Mouse (Mus musculus) gastrocnemius, postnatal 4 days (tissue): ENCODE results near the gene Apoo. TPM values are rescaled to one million over a fixed set of nuclear protein-coding genes. Genes with fewer than 3 reads are reported as not detected.

Source experiments
- microRNA-seq: library from miRNA; unstranded; fragments of <30 nt; microRNA quantifications from one replicate; pipeline ENCODE4 v1.2.0, GENCODE M21; 2021
- total RNA-seq, 2 experiments: library from RNA; stranded (reverse); gene quantifications; 2 replicates each; pipeline ENCODE4 v1.2.3; 2021

Gene Apoo
- total RNA-seq, 2 experiments from 2014 or later, result 62.6 to 118 TPM

Small RNAs within 50 kb of the gene (microRNA-seq; reads per million reads assigned to microRNA genes)
- gene Gm44477, result not detected

Other genes starting within 250 kb of the Apoo start
- 10 to 100 TPM; 32.2 to 38.0 TPM for gene Zfx, start 243.4 kb upstream of the Apoo start, total RNA-seq
- 100 to 1,000 TPM in 1 of 2 experiments, 10 to 100 TPM in 1; 89.2 to 134 TPM for gene Eif2s3x, start 154.3 kb upstream of the Apoo start, total RNA-seq
- gene Klhl15, start 132.5 kb upstream of the Apoo start, total RNA-seq, result 10 to 100 TPM; 10.7 to 10.9 TPM
- under 1 TPM in 1 of 2 experiments, not detected in 1; 0.10 TPM for gene Fam90a1b, start 340 bp upstream of the Apoo start, total RNA-seq
- gene Maged1, start 175.0 kb downstream of the Apoo start, total RNA-seq, result 100 to 1,000 TPM; 304 to 318 TPM